Mouse (Mus musculus): Measurements from ENCODE around the gene Nckipsd. TPM values are rescaled to one million over a fixed set of nuclear protein-coding genes. Genes with fewer than 3 reads are reported as not detected.

Nckipsd gene
- polyA plus RNA-seq, 1 experiment: 58.8 TPM

- DNase-seq (ENCODE audit: extremely low spot score in 1 of 2, low spot score in 1 of 2): no peak
These were observed 9.6 kb upstream of the Nckipsd start for GRCm38 (mm10) chr9:108798508-108799075.

GRCm38 (mm10) chr9:108799564-108799963, 8.6 kb upstream of the Nckipsd start:
- no peak for DNase-seq (ENCODE audit: extremely low spot score in 1 of 2, low spot score in 1 of 2)

GRCm38 (mm10) chr9:108805768-108806167, 2.4 kb upstream of the Nckipsd start:
- no peak for DNase-seq (ENCODE audit: extremely low spot score in 1 of 2, low spot score in 1 of 2)

- DNase-seq (ENCODE audit: extremely low spot score in 1 of 2, low spot score in 1 of 2): no peak
These were observed 1.8 kb upstream of the Nckipsd start for GRCm38 (mm10) chr9:108806379-108806778.

GRCm38 (mm10) chr9:108806831-108807230, 1.3 kb upstream of the Nckipsd start:
- DNase-seq (ENCODE audit: extremely low spot score in 1 of 2, low spot score in 1 of 2): no peak

- DNase-seq (ENCODE audit: extremely low spot score in 1 of 2, low spot score in 1 of 2): no peak
These were observed 494 bp upstream of the Nckipsd start for GRCm38 (mm10) chr9:108807674-108808073.

- no peak for DNase-seq (ENCODE audit: extremely low spot score in 1 of 2, low spot score in 1 of 2)
These were observed 1.0 kb downstream of the Nckipsd start for GRCm38 (mm10) chr9:108809188-108809587.

GRCm38 (mm10) chr9:108809723-108810122, 1.6 kb downstream of the Nckipsd start:
- no peak for DNase-seq (ENCODE audit: extremely low spot score in 1 of 2, low spot score in 1 of 2)

- DNase-seq (ENCODE audit: extremely low spot score in 1 of 2, low spot score in 1 of 2): no peak
These were observed 2.3 kb downstream of the Nckipsd start for GRCm38 (mm10) chr9:108810516-108810915.

GRCm38 (mm10) chr9:108815557-108815956, 7.4 kb downstream of the Nckipsd start:
- DNase-seq (ENCODE audit: extremely low spot score in 1 of 2, low spot score in 1 of 2): peak in 1 of 2 experiments; percentile 26

GRCm38 (mm10) chr9:108819495-108819894, 11.3 kb downstream of the Nckipsd start:
- DNase-seq (ENCODE audit: extremely low spot score in 1 of 2, low spot score in 1 of 2): peak in 1 of 2 experiments; percentile 81

GRCm38 (mm10) chr9:108820077-108820476, 11.9 kb downstream of the Nckipsd start:
- no peak for DNase-seq (ENCODE audit: extremely low spot score in 1 of 2, low spot score in 1 of 2)

- DNase-seq (ENCODE audit: extremely low spot score in 1 of 2, low spot score in 1 of 2): peak in 1 of 2 experiments; percentile 34
These were observed 16.0 kb downstream of the Nckipsd start for GRCm38 (mm10) chr9:108824144-108824685.

GRCm38 (mm10) chr9:108824755-108825413, 16.7 kb downstream of the Nckipsd start:
- peak; percentile 90 to 91 for DNase-seq (ENCODE audit: extremely low spot score in 1 of 2, low spot score in 1 of 2)

GRCm38 (mm10) chr9:108825820-108826699, 17.9 kb downstream of the Nckipsd start, which contains the start of gene Celsr3:
Celsr3 (plus strand) TSS chr9:108826320.
- DNase-seq (ENCODE audit: extremely low spot score in 1 of 2, low spot score in 1 of 2): peak; percentile 82 to 95

- peak in 1 of 2 experiments; percentile 70 for DNase-seq (ENCODE audit: extremely low spot score in 1 of 2, low spot score in 1 of 2)
These were observed 18.7 kb downstream of the Nckipsd start for GRCm38 (mm10) chr9:108826700-108827340.

GRCm38 (mm10) chr9:108827454-108827853, 19.3 kb downstream of the Nckipsd start:
- DNase-seq (ENCODE audit: extremely low spot score in 1 of 2, low spot score in 1 of 2): no peak

- DNase-seq (ENCODE audit: extremely low spot score in 1 of 2, low spot score in 1 of 2): no peak
These were observed 19.7 kb downstream of the Nckipsd start for GRCm38 (mm10) chr9:108827906-108828305.

GRCm38 (mm10) chr9:108831637-108832036, 23.5 kb downstream of the Nckipsd start:
- no peak for DNase-seq (ENCODE audit: extremely low spot score in 1 of 2, low spot score in 1 of 2)

- peak; percentile 69 to 78 for DNase-seq (ENCODE audit: extremely low spot score in 1 of 2, low spot score in 1 of 2)
These were observed 24.4 kb downstream of the Nckipsd start for GRCm38 (mm10) chr9:108832390-108833108.
